Mouse (Mus musculus): ENCODE measurements around the gene Fam169a.
A peak's percentile ranks its signal among the peaks of the same experiment; 100 is the strongest.
"Not testable (repeated sequence)": the region's sequence is repeated elsewhere in the genome, so short reads cannot be mapped to it uniquely, and the experiment has no call there.

Gene Fam169a

GRCm38 (mm10) chr13:97066649-97067550 lies at the start of gene Fam169a:
Fam169a (plus strand) TSS chr13:97067286.
- no peak for DNase-seq (ENCODE audit: low read depth)

DNA sequence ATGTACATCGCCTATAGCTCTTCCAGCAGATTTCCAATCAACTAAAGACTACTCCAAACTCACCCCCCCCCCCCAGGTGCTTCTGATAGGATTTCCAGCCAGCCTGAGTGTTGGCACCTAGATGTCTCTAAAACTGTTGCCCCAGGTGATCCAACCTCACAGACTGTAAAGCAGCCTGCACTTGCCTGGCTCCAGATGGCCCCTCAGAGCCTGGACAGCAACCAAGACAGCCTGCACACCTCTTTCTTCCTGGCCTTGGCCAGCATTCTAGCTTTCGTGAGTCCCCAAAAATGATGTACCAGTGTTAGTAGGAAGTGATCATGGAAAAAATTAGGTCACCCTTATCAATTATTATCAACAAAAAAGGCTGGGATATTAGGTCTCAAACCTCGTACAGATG lies 49.4 kb upstream of the Fam169a start:
- no peak for DNase-seq (ENCODE audit: low read depth)

GRCm38 (mm10) chr13:97020122-97020521 lies 47.0 kb upstream of the Fam169a start:
- no peak for DNase-seq (ENCODE audit: low read depth)

- DNase-seq (ENCODE audit: low read depth), result no peak
Observed at GRCm38 (mm10) chr13:97021906-97022305, 45.2 kb upstream of the Fam169a start.

DNA sequence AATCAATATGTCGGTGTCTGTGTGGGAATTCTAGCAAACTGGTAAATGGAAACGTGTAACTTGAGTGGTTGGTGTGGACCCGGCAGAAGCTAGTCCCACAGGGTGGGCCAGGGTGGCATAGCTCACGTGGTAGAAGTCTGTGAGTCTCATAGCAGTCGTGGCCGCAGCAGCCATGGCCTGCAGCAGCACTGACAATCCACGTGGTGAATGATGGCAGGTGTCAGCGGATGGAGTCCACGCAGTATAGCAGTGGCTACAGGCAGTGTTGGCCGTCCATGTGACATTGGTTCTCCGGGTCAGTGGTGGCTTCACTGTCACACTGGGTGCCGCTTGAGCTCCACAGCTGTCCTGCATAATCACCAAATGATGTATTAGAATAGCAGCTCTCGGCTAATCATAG lies 37.0 kb upstream of the Fam169a start:
- DNase-seq (ENCODE audit: low read depth), result no peak

GRCm38 (mm10) chr13:97034262-97034661 lies 32.8 kb upstream of the Fam169a start, which contains the start of gene 1700029F12Rik:
1700029F12Rik (minus strand) TSS chr13:97034362.
- no peak for DNase-seq (ENCODE audit: low read depth)

GRCm38 (mm10) chr13:97051158-97051557 lies 15.9 kb upstream of the Fam169a start:
- no peak for DNase-seq (ENCODE audit: low read depth)

GRCm38 (mm10) chr13:97052667-97053066 lies 14.4 kb upstream of the Fam169a start:
- peak; percentile 53 for DNase-seq (ENCODE audit: low read depth)

DNA sequence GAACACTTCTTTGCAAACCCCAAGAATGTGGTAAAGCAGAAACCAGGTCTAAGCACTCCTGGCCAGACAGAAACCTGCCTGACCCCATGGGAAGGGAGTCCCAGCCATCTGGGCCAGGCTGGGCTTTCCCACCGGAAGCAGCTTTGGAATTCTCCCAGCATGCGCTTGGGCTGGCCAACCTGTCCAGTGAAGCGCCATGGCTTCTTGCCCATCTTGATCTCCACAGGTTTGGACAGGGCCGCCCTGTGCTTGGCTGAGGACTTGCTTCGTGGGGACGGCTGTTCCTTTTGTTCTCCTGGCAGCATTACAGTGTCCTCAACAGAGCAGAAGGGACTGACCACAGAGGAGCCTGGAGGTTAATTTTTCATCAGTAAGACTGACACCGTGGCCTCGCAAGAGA lies 13.2 kb upstream of the Fam169a start:
- no peak for DNase-seq (ENCODE audit: low read depth)

GRCm38 (mm10) chr13:97057817-97058216 lies 9.3 kb upstream of the Fam169a start:
- DNase-seq (ENCODE audit: low read depth), result no peak

DNA sequence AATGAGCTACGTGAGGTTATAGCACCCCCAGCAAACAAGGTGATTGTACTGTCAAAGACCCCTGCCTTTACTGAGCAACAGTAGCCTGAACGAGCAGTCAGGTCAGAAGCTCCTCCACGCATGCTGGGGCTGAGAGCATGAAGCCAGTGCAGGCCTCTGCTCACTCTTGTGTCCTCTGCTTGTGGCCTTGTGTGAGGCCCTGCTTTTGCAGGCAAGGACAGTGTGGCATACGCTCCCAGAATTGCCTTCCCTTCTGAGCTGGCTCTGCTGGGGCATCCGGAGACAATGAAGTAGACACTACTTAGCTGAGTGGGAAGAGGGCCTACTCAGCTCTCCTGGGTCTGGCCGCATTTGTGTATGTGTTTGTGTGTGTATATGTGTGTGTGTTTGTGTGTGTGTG lies 7.3 kb upstream of the Fam169a start:
- no peak for DNase-seq (ENCODE audit: low read depth)

DNA sequence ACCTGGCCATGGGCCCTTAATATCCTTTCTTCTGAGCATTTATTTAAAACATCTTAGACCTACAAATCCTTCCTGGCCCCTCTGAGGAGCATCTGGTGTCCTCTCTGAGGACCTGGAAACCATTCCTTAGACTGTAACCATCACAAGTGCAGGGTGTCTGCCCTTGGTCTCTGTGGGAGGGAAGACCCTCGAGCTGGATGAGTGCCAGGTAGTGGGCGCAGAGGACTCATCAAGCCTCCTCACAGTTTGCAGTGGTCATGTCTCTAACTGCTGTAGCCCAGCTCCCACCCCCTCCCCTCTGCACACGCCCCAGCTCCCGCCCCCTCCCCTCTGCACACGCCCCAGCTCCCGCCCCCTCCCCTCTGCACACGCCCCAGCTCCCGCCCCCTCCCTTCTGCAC lies 6.8 kb upstream of the Fam169a start:
- no peak for DNase-seq (ENCODE audit: low read depth)

DNA sequence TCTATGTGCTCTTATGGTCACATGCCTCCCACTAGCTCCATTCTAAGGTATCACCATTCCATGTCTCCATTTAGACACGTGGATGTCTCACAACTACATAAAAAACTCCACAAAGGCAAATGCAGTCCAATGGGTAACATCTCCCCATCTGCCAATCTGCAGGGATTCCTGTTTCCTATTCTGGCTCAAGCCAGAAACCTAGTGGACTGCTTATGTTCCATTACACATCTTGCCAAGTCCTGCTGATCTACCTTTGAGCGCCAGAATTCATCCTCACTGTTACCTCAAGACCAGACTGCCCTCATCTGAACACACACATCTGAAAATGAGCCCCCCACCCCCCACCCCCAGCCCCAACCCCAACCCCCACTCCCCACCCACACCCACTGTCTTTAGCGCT lies 4.9 kb upstream of the Fam169a start:
- DNase-seq (ENCODE audit: low read depth), result no peak

DNA sequence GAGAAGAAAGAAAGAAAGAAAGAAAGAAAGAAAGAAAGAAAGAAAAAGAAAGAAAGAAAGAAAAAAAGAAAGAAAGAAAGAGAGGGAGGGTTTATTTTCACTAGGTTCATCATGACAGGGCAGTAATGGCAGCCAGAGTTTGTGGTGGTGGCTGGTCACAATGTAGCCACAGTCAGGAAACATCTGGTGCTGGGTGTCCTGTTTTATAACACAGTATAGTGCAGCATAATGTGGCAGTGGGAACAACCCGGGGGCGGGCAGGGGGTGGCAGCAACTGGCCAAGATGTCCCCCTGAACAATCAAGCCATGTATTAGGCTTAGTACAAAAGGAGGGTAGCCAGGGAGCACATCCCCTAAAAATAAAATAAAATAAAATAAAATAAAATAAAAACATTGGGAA lies 3.7 kb upstream of the Fam169a start:
- no peak for DNase-seq (ENCODE audit: low read depth)

GRCm38 (mm10) chr13:97064413-97064812 lies 2.7 kb upstream of the Fam169a start:
- DNase-seq (ENCODE audit: low read depth), result no peak

DNA sequence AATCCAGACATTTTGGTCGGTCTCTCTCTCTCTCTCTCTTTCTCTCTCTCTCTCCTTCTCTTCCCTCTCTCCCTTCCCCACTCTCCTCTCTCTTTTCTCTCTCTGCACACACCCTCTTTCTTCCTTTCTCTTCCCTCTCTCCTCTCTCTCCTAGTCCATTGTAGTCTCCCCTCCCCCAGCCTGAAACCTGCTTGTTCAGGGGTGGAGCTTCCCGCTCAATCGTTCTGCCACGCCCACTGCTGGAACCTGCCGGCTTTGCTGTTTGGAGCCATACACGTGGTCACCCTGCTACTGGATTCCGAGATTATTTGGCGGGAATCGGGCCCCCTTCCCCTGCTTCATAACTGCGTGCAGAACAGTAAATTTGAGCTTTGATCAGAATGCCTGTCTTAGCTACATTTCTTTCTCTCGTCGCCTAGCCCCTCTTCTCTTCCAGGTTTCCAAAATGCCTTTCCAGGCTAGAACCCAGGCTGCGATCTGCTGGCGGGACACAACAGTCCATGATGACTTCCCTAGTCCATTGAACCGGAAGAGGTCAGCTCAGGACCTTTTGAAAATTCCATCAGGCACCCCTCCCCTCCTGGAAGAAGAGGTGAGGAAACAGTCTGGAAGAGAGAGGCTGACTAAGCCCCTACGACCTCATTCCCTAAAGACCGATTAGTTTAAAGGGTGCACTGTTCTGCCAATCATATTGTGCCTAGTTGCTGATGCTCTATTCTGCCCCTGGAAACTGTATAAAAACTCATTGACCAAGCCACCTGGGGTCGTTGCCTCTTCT lies 2.1 kb upstream of the Fam169a start:
- not testable (repeated sequence) for DNase-seq (ENCODE audit: low read depth)

GRCm38 (mm10) chr13:97067691-97068090 lies 605 bp downstream of the Fam169a start:
- DNase-seq (ENCODE audit: low read depth), result no peak

- DNase-seq (ENCODE audit: low read depth), result no peak
Observed at GRCm38 (mm10) chr13:97068151-97068550, 1.1 kb downstream of the Fam169a start.

GRCm38 (mm10) chr13:97070931-97071625 lies 4.0 kb downstream of the Fam169a start:
- no peak for DNase-seq (ENCODE audit: low read depth)

DNA sequence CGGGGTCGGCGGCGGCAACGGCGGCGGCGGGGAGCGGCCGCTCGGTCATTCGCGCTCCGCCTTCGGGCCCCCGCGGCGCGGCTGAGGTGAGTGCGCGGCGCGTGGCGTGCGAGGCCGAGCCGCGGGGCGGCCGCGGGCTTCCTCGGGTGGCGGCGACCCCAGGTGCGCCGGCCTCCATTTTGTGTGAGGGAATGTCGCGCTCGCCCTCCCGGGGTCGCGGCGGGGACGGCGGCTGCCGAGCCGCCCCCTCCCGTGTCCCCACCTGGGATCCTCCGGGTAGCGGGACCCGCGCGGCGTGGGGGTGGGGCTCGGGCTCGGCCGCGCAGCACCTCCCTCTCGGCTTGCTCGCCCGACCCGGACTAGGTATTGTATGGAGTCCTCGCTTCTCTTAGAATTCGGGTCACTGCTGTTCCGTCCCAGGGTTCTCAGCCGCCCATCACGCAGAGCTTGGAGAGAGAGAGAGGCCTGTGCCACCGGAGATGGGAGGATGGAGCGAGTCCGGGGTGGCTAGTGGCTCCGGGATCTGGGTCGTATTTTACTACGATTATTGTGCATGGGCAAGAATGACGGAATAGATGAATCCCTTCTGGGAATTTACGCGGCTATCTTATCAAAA lies 4.6 kb downstream of the Fam169a start:
- no peak for DNase-seq (ENCODE audit: low read depth)

DNA sequence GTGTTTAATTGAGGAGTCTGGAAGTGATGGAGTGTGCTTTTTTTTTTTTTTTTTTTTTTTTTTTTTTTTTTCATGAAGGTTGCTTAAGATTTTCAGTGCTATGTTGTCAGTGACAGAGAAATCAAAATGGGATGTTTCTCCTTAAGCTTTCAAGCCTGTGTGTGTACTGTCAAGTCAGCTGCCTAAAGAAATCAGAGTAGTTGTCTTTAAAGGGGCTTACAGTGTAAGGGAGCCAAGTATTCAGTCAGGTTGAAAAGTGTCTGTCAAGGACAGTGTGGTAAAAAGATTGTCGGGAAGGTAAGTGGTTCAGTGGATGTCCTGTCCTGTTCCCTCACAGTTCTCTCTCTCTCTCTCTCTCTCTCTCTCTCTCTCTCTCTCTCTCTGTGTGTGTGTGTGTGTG lies 6.4 kb downstream of the Fam169a start:
- DNase-seq (ENCODE audit: low read depth), result no peak

- no peak for DNase-seq (ENCODE audit: low read depth)
Observed at GRCm38 (mm10) chr13:97077556-97077955, 10.5 kb downstream of the Fam169a start.
